In genomic region chr16:13589049-13589408, GRCm38 (mm10) we compare ENCODE assay signal across 15 mouse cellular contexts.
DNase-seq lines count a peak whose midpoint lies in the region; ATAC-seq and TF ChIP-seq lines count a peak whose summit lies in the region.
"Had no signal": no experiment of that assay in that cellular context is flagged by ENCODE, and none has a peak within 500 bp of the region (broad histone marks: within the 10 kb centered on the region; RNA-seq: fewer than 3 reads in every experiment).

No protein-coding gene starts in this region.

- no peak for TF ChIP-seq EP300 in liver, postnatal 0 days (IDR thresholded peaks at IDR 0.05; ENCODE audit: low read depth)

- ATAC-seq in heart, embryonic 13.5 days (ENCODE audit: extremely low read depth, insufficient number of reproducible peaks, low FRiP score, low TSS enrichment): no peak
- ATAC-seq in liver, postnatal 0 days: no peak
- no peak for ATAC-seq in liver, embryonic 11.5 days (replicated peaks; ENCODE audit: low FRiP score)
- ATAC-seq in embryonic facial prominence, embryonic 14.5 days (ENCODE audit: low read depth): no peak
- ATAC-seq in stomach, embryonic 16.5 days (ENCODE audit: insufficient read depth, low FRiP score): peak; percentile 20; the same call in 1 of the 2 replicates
- ATAC-seq in midbrain, embryonic 13.5 days: no peak

- no peak overlapping the region for H3K4me2 ChIP-seq in heart, embryonic 13.5 days
- no peak overlapping the region for H3K4me2 ChIP-seq in liver, postnatal 0 days (ENCODE audit: low read depth, low read length)
- no peak overlapping the region for H3K4me2 ChIP-seq in liver, embryonic 11.5 days
- no peak overlapping the region for H3K4me2 ChIP-seq in embryonic facial prominence, embryonic 14.5 days (ENCODE audit: low read depth, low read length)
- H3K4me2 ChIP-seq in stomach, embryonic 16.5 days (ENCODE audit: low read depth, low read length): no peak overlapping the region
- no peak overlapping the region for H3K4me2 ChIP-seq in midbrain, embryonic 13.5 days (replicated peaks)
- H3K4me2 ChIP-seq: hindbrain, embryonic 13.5 days had no signal

- peaks cover 23% of the 10 kb centered on the region for H3K4me1 ChIP-seq in heart, embryonic 13.5 days
- peaks cover 6% of the 10 kb centered on the region; the same call in 1 of the 2 replicates for H3K4me1 ChIP-seq in liver, postnatal 0 days (ENCODE audit: insufficient read depth)
- no peaks in the 10 kb centered on the region for H3K4me1 ChIP-seq in liver, embryonic 11.5 days (replicated peaks; ENCODE audit: control insufficient read depth, insufficient read depth, low read length)
- H3K4me1 ChIP-seq in embryonic facial prominence, embryonic 14.5 days (ENCODE audit: control insufficient read depth, insufficient read depth, low read length): peaks cover 5% of the 10 kb centered on the region; the same call in 1 of the 2 replicates
- H3K4me1 ChIP-seq in stomach, embryonic 16.5 days (ENCODE audit: control insufficient read depth, insufficient read depth, low read length): peaks cover 28% of the 10 kb centered on the region
- no peaks in the 10 kb centered on the region for H3K4me1 ChIP-seq in midbrain, embryonic 13.5 days (replicated peaks)
- H3K4me1 ChIP-seq: hindbrain, embryonic 13.5 days had no signal

- H3K9me3 ChIP-seq in heart, embryonic 13.5 days: no peaks in the 10 kb centered on the region
- no peaks in the 10 kb centered on the region for H3K9me3 ChIP-seq in liver, postnatal 0 days (ENCODE audit: low read length)
- no peaks in the 10 kb centered on the region for H3K9me3 ChIP-seq in liver, embryonic 11.5 days (ENCODE audit: control insufficient read depth, low read length)
- no peaks in the 10 kb centered on the region for H3K9me3 ChIP-seq in embryonic facial prominence, embryonic 14.5 days (ENCODE audit: control insufficient read depth, low read length)
- H3K9me3 ChIP-seq in stomach, embryonic 16.5 days (replicated peaks; ENCODE audit: control insufficient read depth, low read length): no peaks in the 10 kb centered on the region
- no peaks in the 10 kb centered on the region for H3K9me3 ChIP-seq in midbrain, embryonic 13.5 days
- H3K9me3 ChIP-seq: G1E; hindbrain, embryonic 13.5 days had no signal

- H3K36me3 ChIP-seq in heart, embryonic 13.5 days: peaks cover 30% of the 10 kb centered on the region
- peaks cover 7% of the 10 kb centered on the region for H3K36me3 ChIP-seq in liver, postnatal 0 days (replicated peaks; ENCODE audit: insufficient read depth, low read length)
- H3K36me3 ChIP-seq in liver, embryonic 11.5 days (ENCODE audit: control insufficient read depth, insufficient read depth, low read length): peaks cover 2% of the 10 kb centered on the region; the same call in 1 of the 2 replicates
- H3K36me3 ChIP-seq in embryonic facial prominence, embryonic 14.5 days (ENCODE audit: control insufficient read depth, insufficient read depth, low read length): peaks cover 24% of the 10 kb centered on the region
- H3K36me3 ChIP-seq in stomach, embryonic 16.5 days (ENCODE audit: control insufficient read depth, insufficient read depth, low read length): peaks cover 6% of the 10 kb centered on the region
- H3K36me3 ChIP-seq in midbrain, embryonic 13.5 days: peaks cover 19% of the 10 kb centered on the region

- 56% methylated on average over 2 of the region's 2 CpGs for WGBS in heart, embryonic 13.5 days
- WGBS in liver, postnatal 0 days (ENCODE audit: insufficient replicate concordance): 58% methylated on average over 2 of the region's 2 CpGs
- WGBS in liver, embryonic 11.5 days: 76% methylated on average over 2 of the region's 2 CpGs
- WGBS in embryonic facial prominence, embryonic 14.5 days: 62% methylated on average over 2 of the region's 2 CpGs
- WGBS in stomach, embryonic 16.5 days: 45% methylated on average over 2 of the region's 2 CpGs
- WGBS in midbrain, embryonic 13.5 days: 89% methylated on average over 2 of the region's 2 CpGs

- no peak for TF ChIP-seq CTCF in liver, postnatal 0 days (IDR thresholded peaks at IDR 0.05; ENCODE audit: low read depth)

- no peak for DNase-seq in heart, adult 9 months (ENCODE audit: low spot score in 2 of 2)
- no peak for DNase-seq in liver, postnatal 0 days
- DNase-seq in liver, embryonic 11.5 days (ENCODE audit: low spot score): no peak
- DNase-seq in embryonic facial prominence, embryonic 14.5 days (ENCODE audit: low spot score): no peak
- DNase-seq: adrenal gland, postnatal 25 days; cerebellum, adult 9-11 months; embryo, embryonic 11 days; kidney, postnatal 10 days; layer of hippocampus, adult 9-11 months had no signal

- no peaks in the 10 kb centered on the region for H3K27me3 ChIP-seq in heart, embryonic 13.5 days (replicated peaks)
- H3K27me3 ChIP-seq in liver, postnatal 0 days (ENCODE audit: insufficient read depth, low read length): no peaks in the 10 kb centered on the region
- no peaks in the 10 kb centered on the region for H3K27me3 ChIP-seq in liver, embryonic 11.5 days (replicated peaks; ENCODE audit: control insufficient read depth, insufficient read depth, low read length)
- H3K27me3 ChIP-seq in embryonic facial prominence, embryonic 14.5 days (replicated peaks; ENCODE audit: control insufficient read depth, insufficient read depth, low read length): no peaks in the 10 kb centered on the region
- H3K27me3 ChIP-seq in stomach, embryonic 16.5 days (ENCODE audit: control insufficient read depth, insufficient read depth, low read length): no peaks in the 10 kb centered on the region
- H3K27me3 ChIP-seq in midbrain, embryonic 13.5 days: no peaks in the 10 kb centered on the region
- H3K27me3 ChIP-seq: hindbrain, embryonic 13.5 days had no signal

- no peak overlapping the region for H3K9ac ChIP-seq in heart, embryonic 13.5 days
- H3K9ac ChIP-seq in liver, postnatal 0 days (replicated peaks): no peak overlapping the region
- H3K9ac ChIP-seq in liver, embryonic 11.5 days (ENCODE audit: low read depth, low read length): no peak overlapping the region
- no peak overlapping the region for H3K9ac ChIP-seq in embryonic facial prominence, embryonic 14.5 days (ENCODE audit: low read depth, low read length)
- H3K9ac ChIP-seq in stomach, embryonic 16.5 days (ENCODE audit: low read length): no peak overlapping the region
- H3K9ac ChIP-seq in midbrain, embryonic 13.5 days (replicated peaks): no peak overlapping the region
- H3K9ac ChIP-seq: hindbrain, embryonic 13.5 days had no signal

- H3K4me3 ChIP-seq in heart, embryonic 13.5 days: no peak overlapping the region
- no peak overlapping the region for H3K4me3 ChIP-seq in liver, postnatal 0 days (ENCODE audit: low read depth, low read length)
- no peak overlapping the region for H3K4me3 ChIP-seq in liver, embryonic 11.5 days (ENCODE audit: low read depth, low read length)
- no peak overlapping the region for H3K4me3 ChIP-seq in embryonic facial prominence, embryonic 14.5 days (ENCODE audit: low read depth, low read length)
- H3K4me3 ChIP-seq in stomach, embryonic 16.5 days (replicated peaks; ENCODE audit: low read length): no peak overlapping the region
- no peak overlapping the region for H3K4me3 ChIP-seq in midbrain, embryonic 13.5 days (replicated peaks)
- H3K4me3 ChIP-seq: hindbrain, embryonic 13.5 days; myocyte had no signal

- H3K27ac ChIP-seq in heart, embryonic 13.5 days (replicated peaks): peak overlapping the region; percentile 71
- peak overlapping the region; percentile 41; the same call in 1 of the 2 replicates for H3K27ac ChIP-seq in liver, postnatal 0 days (ENCODE audit: low read depth)
- no peak overlapping the region for H3K27ac ChIP-seq in liver, embryonic 11.5 days (ENCODE audit: low read depth, low read length)
- H3K27ac ChIP-seq in embryonic facial prominence, embryonic 14.5 days (replicated peaks; ENCODE audit: low read depth, low read length): peak overlapping the region; percentile 8; the same call in 1 of the 2 replicates
- peak overlapping the region; percentile 69 for H3K27ac ChIP-seq in stomach, embryonic 16.5 days (ENCODE audit: low read length)
- no peak overlapping the region for H3K27ac ChIP-seq in midbrain, embryonic 13.5 days
- H3K27ac ChIP-seq: hindbrain, embryonic 13.5 days had no signal

Comparison
In these comparisons a context has a peak if more than half of its experiments do, and no peak if none do; other contexts are left out.
1. H3K27ac ChIP-seq: peak in heart, embryonic 13.5 days (single experiment), liver, postnatal 0 days (single experiment), embryonic facial prominence, embryonic 14.5 days (single experiment) and stomach, embryonic 16.5 days (single experiment); none in liver, embryonic 11.5 days (single experiment) and midbrain, embryonic 13.5 days (single experiment).